Mouse (Mus musculus): ENCODE results near the gene Fam89b.

Fam89b gene

DNA sequence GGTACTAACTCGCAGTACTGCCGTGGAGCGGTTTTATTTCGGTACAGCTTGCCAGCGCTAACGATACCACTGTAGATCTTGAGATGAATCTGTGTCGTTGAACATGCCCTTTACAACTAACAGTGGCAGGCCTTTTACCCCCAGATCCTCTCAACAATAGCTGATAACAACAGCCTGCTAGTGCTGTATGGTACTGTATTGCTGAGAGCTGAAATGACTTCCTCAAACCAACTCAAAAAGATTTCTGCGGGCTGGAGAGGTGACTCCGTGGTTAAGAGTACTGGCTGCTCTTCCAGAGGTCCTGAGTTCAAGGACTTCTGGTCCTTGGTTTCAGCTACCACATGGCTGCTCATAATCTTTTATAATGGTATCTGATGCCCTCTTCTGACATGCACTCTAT lies 4.9 kb upstream of the Fam89b start:
- no peak for DNase-seq

DNA sequence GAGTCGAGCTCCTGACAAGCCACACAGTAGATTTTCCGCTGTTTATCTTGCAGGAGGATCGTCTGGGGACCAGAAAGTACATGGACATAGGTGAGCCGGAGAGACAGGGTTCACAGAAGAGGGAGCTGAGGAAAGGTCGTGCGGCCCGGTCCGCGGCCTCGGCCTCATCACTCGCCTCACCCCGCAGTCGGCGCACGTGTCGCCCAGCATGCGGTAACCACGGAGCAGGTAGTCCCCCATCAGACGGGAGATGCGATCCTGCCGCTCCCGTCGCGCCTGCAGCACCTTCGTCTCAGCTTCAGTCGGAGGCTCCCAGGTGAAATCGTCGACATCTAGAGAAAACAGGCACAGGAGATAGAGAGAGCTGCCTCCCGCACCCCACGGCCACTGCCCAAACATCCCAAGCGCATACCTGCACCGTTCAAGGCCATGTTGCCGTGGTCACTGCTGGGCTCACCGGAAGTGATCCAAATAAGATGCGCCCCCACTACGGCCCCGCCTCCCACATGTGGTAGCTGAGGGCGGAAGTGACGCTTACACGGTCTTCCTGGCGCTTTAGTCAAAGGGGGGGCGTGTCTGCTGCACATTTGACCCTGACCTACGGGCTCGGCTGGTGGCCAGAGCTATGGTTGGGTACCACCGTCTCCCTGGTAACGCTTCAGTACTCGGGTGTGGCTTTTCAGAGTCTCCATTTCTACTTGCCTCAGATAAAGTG lies 2.0 kb upstream of the Fam89b start:
- DNase-seq = peak; percentile 93

DNA sequence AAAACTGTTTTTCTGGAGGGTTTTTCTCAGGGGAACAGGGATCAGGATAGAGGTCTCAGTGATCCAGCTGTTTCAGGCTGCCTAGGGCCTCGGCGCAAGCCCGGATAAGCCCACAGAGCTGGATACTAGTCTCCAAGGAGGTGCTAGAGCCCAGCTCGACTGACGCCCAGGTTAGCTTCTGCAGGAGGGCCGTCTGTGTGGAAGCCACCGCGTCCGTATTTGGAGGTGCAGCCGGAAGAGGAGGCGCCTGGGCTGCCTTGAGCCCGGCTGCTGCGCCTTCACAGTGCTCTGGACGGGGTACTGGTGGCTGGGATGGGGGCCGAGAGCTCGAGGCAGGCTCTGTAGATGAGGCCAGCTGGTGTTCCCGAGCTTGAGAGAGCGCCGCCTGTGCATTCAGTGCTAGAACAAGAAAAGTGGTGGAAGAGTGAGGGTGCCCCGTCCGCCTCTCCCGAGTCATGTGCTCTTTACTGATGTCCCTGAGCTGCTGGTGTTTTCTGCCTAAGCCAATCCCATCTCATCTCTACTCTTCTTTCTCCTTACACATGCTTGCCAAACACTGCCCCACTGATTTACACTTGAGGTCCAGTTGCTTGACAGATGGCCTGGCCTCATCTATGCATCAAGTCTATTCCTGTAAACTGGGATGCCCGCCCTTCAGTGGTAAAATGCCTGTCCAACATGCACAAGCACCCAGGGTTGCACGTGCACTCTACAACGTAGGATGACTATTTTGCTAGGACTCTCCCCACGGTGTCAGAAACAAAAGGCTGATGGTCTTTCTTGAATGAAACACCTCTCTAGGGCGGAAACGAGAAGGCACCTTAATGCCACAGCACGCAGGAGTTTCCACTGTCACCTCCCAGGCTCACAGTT lies 1.1 kb upstream of the Fam89b start:
- DNase-seq = peak; percentile 44

DNA sequence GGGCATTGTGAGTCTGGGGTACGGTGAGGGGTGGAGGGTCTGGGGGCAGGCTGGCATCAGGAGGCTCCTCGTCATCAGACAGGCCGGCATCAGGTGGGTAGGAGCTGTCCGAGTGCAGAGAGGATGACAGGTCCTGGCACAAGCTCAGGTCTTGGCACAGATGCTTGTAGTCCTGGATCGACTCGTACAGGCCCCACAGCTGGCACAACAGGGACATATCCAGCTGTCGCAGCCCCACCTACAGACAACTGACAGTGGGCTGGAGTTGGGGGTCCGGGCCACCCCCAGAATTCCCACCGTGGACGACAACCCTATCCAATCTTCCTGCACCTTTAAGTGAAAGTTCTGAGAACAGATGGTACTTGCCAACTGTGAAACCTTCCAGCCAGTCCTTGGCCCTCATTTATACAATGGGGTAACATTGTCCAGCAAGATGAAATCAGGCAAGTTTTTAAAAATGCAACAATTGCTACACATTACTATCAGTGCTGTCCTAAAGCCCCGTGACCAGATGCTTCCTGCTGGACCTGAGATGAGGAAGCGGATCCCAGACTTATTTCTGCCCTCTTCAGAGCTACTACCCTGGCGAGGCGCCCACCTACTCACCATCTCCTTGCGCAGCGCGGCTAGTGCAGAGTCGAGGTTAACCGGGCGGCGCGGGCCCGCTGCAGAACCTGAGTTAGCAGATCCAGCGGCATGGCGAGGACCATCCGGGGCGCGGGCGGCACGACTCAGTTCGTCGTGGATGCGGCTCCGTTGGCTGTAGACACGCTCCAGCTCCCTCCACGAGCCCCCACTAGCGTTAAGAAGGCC lies 616 bp downstream of the Fam89b start:
- peak; percentile 76 for DNase-seq

DNA sequence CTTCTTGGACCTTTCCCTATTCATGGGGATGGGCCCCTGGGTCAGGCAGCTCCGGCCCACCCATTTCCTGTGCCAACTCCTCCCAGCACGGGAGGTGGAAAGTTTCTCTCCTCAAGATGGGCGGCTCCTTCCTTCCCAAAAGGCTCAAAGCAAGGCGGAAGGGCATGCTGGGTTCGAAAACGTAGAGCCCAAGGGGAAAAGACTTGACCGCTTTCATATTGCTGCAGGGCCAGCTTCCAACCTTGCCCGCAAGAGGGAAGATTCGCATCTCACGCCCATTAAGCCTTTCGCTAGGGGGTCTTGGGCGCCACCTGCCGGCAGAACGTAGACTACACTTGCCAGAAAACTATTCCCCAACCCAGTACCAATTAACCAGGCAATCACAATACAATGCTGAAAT lies 1.8 kb downstream of the Fam89b start:
- DNase-seq = peak; percentile 90

DNA sequence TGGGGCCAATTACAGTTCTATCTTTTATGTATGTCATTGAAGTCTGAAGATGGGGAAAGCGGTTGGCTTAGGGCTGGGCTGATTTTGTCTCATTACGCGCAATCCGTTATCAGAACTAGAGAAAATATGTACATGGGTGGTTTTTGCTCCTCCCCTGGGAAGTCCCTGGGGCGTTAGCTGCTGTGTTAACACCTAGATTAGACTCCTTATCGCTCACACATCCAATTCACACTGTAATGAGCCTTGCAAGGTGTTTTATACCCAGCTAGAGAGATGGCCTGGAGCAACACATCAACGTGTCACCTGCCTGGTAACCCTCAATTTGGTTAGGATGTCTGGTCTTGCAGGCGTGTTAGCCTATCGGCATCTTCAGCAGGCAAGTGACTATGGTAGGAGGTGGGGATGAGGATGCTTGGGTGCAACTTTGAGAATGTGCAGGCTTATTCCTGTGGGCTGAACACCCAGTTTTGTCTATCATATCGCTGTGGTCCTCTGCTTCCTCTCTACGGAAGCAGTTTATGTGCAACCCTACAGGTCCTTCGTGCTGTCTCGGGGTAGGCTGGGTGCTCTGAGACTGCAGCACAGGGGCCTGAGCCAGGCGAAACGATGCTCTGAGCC lies 2.4 kb downstream of the Fam89b start:
- DNase-seq = no peak

DNA sequence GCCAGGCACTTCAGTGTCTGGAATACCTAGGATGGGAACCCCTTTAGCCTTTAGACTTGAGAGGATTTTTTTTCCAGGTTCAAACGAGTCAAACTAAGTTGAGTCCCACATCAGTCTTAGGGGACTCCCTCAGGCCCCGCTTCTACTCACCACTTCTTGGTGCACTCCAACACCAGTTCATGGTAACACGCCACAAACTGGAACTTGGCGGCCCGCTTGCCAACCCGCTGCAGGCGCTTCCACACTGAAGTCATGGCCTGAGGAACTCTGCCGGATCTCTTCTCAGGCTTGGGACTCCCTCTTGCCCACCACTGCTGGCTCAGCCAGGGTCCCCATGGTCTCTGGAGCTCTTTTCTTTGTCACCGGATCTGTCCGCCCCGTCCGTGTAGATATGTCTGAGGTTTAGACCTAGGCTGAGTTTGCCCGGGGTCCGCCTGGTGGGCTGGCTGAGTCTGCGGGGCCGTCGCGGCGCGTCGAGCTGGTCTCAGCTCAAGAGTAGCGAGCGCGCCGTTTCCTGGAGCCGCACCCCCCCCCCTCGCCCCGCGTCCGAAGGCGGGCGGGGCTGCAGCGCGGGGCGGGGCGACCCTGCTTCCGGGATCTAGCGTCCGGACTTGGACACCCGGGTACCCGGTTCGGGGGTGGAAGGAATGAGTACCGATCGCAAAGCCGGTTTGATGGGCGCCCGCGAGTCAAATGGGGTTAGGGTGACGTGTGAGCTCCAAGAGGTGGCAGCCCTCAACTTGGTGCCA lies 3.5 kb downstream of the Fam89b start, which contains the start of gene Ehbp1l1:
TSS of gene Ehbp1l1 (minus strand) at position 551 of the 749 bp plus-strand sequence.
- DNase-seq = peak; percentile 42

DNA sequence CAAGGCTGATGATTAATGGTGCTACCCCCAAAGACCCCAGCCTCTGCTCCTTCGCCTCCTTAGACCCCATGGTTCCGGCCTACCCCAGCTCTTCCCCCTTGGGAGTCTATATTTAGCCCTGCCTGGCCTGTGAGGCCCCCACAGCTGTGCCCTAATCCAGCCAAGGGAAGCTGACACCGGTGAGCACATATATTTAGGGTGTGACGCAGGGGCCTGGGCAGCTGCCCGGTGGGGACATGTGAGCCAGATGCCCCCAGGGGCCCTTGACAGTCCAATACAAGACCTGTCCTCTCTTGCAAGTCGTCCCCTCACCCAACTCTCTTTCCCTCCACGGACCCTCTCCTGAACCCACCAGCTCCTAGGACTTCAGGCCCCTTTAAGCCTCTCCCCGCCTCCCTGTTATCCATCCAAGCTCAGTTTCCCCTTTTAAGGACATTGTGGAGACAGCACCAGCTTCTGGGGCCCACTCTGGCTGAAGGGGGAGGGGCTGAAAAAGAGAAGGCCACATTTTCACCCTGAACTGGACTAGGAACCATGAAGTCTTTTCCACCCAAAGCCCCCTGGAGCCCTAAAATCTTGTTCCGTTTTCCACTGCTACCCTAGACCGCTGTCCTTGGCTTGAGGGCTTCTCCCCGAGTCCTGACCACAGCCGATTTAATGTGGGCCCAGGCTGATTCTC lies 4.3 kb downstream of the Fam89b start:
- no peak for DNase-seq

DNA sequence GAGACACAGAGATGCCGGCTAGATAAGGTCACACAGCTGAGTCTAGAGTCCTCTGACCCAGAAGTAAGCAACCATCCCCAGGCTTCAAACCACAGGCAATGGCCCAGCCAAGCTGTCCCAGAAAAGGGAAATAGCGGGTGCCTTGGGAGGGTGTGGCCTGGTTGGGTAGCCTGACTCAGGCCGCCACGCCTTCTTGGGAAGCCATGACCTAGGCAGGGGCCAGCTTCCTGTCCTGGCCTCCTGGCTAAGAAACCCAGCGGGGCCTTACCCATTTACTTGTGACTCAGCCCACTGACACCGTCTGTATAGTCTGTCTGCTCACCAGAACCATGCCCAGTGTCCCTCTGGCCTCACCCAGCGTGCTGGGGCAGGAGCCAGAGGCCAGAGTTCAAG lies 4.9 kb downstream of the Fam89b start:
- no peak for DNase-seq

DNA sequence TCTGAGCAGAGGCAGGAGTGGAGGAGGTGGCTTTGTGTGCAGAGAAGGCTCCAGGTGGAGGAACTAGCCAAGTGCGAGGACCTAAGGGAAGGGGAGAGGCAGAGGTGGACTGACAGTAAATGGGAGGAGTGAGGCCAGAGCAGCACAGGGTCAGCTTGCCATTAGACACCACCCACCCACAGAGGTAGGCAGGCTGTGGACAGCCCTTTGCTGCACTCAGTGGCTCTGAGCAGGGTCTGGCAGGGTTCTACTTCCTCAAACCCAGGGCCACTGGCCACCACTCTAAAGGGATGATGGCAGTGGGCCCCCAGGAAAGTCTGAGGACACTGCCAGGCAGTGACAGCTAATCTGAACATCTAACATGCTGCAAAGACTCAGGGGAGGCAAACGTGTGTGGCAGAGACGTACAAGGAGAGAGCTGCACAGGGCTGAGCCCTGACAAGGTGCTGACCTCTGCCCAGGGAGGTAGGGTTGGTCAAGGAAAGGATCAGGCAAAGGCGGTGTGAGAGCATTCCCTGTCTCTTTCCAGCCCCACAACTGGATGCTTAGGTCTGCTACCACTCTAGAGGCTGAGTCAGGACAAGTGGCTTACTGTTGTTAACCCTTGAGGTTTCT lies 5.4 kb downstream of the Fam89b start:
- no peak for DNase-seq

DNA sequence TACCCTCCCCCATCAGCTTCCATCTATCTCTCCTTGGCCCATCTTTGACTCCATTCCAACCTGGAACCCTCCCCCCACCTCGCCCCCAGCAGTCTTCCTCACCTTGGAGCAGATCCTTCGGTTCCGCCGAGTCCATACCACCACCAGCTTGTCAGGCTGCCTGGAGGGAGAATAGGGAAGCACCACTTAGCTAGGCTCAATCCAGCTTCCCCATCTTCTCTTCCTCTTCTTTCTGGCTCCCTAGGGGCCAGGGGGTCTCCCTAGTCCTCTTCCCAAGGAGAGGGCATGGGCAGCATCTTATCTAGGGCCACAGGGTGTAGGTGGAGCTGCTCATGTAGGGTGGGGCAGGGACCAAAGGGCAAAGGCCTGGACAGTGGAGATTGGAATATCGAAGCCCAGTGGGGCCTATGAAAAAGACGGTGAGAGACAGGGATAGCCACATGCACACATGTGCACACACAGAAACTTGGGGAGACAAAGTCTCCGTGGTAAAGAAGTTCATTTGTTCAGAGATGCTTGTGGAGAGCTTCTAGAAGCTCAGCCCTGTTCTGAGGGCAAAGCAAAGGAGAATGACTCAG lies 6.5 kb downstream of the Fam89b start:
- no peak for DNase-seq

DNA sequence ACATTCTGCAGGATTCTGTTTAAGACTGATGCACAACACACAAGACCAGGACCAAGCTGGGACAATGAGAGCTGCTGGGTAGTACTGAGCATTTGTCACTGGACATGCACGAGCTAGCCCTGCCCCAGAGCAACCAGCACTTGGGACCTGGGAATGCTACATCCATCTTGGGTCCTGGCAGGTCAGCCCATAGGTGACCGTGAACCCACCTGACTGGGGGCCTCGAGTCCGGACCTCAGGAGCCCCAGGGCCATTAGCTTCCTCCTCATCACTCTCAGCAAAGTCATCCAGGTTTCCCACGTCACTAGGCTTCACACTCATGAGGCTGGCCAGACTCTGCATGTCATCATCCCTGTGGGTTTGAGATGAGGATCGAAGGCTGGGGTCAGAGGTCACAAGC lies 8.2 kb downstream of the Fam89b start:
- no peak for DNase-seq

DNA sequence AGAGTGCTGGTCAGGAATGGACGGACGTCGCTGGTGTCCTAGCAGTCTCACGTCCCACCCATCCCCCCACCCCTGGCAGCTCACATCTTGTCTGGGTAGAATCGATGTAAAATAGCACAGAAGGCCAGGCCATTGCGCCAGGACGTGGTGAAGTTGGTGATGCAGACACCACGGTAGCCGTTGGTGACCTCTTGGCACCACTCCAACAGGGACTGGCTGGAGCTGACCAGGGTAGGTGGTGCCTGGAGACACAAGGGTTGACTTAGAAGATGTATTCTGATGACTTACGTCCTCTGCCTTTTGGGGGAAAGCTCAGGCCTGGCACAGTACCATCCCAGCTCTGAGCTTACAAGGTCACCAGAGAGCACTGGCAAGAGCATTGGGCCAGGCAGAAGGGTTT lies 12.5 kb downstream of the Fam89b start:
- no peak for DNase-seq

DNA sequence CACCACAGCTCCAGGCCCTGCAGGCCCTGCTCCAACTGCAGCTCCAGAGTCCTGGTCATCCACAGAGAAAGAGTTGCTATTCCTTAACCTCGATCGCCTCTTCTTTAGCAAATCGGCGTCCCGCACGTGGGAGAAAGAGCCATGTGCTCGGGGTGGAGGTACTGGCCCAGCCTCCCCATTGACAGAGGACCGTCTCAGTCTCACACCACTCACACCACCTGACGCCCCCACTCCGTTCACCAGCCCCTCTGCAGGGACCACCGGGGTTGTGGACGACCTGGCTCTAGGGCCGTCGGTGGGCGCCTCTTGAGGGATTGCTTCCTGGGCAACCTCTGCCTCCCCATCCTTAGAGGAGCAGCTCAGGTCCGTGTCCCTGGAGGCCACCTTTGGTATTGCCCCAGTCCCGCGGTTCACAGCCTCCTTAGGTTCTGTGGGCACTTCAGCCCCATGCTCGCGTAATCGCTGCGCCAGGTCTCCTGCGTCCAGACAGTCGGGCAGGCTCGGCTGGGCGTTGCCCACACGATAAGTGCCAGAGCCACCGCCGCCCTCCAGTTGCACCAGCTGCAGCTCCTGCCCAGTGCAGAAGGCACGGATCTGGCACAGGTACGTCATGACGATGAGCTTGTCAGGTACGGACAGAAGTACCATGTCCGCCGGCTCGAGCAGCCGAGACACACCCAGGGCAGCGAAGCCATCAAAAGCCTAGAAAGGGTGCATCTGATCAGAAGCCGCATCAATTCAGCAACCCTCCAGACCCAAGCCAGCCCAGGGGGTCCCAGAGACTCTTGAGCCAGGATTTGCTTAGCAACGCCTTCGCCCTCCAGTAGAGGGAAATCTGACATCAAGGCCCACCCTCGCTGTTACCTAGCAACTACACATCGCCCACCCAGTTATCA lies 13.4 kb downstream of the Fam89b start:
- DNase-seq = peak; percentile 60

DNA sequence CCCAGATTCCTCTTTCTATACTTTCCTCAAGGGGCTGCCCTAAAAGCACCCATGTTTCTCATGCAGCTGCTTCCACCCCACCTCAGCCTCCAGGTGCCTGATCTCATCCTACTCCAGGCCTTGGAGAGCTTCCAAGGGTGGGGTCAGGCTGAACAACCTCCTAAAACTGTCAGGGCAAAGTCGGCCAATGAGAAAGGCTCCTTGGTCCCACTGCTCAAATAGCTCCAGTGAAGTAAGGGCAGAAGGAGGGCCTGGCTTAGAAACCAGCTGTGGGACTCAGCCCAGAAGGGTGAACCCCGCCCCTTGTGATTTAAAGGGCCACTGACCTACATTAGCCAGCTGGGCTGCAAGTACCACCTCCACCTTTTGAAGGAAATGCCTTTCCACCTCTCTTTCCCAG lies 15.7 kb downstream of the Fam89b start:
- DNase-seq = no peak

DNA sequence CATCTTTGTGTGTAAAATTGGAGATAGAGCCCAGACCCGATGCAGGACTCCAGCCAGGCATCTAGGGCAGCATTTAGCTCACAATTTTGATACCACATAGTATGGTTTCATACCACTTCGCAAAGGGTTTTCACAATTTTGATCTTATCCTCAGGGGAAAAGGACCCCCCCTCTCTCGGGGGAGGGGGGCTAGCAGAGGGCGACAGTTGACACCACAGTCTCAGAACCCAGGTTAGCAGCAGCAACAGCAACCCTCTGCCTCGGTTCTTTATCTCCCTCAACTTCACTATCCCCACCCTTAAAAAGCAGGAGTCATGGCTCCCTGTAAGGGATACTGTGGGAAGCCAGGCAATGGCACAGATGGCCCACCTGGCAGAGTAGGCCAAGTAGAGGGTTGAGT lies 16.2 kb downstream of the Fam89b start:
- DNase-seq = no peak

DNA sequence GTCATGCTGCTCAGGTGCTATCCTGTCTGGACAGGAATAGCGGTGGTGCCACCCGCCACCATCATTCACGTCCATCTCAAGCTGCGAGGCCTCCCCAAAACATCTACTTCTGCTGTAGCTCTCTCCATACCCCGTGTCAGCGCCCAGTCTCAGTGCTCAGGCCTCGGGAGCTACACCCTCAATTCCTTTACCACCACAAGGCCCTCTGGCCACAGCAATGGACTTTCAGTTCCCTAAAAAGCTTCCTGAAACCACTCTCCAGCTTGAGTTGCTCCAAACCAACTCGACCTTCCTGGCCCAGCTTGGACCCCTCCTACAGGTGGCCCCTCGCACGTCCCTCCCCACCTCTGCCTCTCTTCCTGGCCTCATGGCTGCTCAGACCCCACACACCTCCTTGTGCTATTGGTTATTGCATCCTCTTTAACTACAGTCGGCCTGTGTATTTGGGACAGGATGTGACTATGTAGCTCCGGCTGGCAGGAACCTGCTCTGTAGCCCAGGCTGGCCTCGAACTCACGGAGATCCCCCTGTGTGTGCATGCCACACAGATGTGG lies 17.5 kb downstream of the Fam89b start:
- DNase-seq = no peak

DNA sequence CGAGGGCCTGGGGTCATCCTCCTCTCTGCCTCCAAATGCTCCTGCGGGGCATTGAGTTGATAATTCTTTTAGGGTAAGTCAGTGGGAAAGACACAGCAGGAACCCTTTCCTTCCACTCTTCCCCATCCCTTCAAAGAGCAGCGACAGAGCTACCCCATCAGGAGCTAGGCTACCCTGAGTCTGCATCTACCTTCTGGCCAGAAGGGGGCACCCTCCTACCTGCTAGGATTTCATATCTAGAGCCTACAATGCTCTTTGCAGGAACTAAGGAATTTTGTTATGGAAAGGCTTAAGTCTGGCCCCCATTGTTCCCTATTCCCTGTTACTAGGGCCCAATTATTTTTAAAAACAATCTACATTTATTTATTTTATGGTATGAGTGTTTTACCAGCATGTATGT lies 18.2 kb downstream of the Fam89b start:
- DNase-seq = peak; percentile 83

DNA sequence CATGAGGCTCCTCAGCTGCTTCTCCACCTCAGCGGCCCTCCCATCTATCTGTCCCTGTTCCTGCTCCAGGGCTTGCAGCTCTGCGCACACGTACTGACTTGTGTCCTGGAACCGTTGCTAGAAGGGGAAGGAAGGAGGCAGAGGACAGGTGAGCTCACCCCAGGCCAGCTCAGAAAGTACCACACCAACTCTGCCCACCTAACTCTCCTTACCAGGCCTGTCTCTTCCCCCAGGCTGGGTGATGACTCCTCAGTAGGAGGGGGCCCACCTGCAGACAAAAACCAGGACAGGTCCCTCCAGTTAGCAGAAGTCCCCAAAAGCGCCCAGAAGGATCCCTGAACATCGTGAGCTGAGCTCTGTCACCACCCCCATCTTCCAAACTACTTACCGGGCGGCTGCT lies 18.9 kb downstream of the Fam89b start:
- no peak for DNase-seq

Data from right cerebral cortex, postnatal 14 days (tissue).